Mouse (Mus musculus) left cerebral cortex, adult 2 months (tissue): ENCODE measurements around the gene Cdt1. TPM values are rescaled to one million over a fixed set of nuclear protein-coding genes. Genes with fewer than 3 reads are reported as not detected.

ENCODE experiments used
- DNase-seq, 2 experiments: peaks; one replicate each; pipeline ENCODE4 v3.0.0; 2021 to 2022; ENCODE audit warnings: low spot score in 2 of 2, mixed read lengths in 1 of 2; ENCODE audit errors: extremely low spot score in 1 of 2
- H3K27ac ChIP-seq: fragments of 200-600 bp; 2 replicates; pipeline ENCODE4 v1.8.1; 2022
- H3K4me3 ChIP-seq: fragments of 200-600 bp; 2 replicates; pipeline ENCODE4 v1.8.1; 2022
- CTCF ChIP-seq: fragments of 200-600 bp; IDR thresholded peaks from 2 replicates; pipeline ENCODE4 v1.8.1; 2022; ENCODE audit warnings: antibody characterized with exemption, mild to moderate bottlenecking, moderate library complexity
- intact Hi-C: fragments of 180-260 bp; cut with DNase I; formaldehyde crosslinking; loops from one replicate; pipeline ENCODE4 v1.15.1; 2025
- total RNA-seq, 2 experiments: library from RNA; stranded (reverse); gene quantifications; 2 replicates each; pipeline ENCODE4 v1.2.3; 2021

Cdt1 gene
- total RNA-seq, 2 experiments from 2014 or later, result 2.5 to 5.0 TPM

GRCm38 (mm10) chr8:122537033-122537432 is 30.8 kb upstream of the Cdt1 start:
- H3K4me3 ChIP-seq, result no peak overlapping the region
- no peak for DNase-seq
- no peak overlapping the region for H3K27ac ChIP-seq
- no peak for TF ChIP-seq CTCF
- intact Hi-C loops, result no loop called here

DNA sequence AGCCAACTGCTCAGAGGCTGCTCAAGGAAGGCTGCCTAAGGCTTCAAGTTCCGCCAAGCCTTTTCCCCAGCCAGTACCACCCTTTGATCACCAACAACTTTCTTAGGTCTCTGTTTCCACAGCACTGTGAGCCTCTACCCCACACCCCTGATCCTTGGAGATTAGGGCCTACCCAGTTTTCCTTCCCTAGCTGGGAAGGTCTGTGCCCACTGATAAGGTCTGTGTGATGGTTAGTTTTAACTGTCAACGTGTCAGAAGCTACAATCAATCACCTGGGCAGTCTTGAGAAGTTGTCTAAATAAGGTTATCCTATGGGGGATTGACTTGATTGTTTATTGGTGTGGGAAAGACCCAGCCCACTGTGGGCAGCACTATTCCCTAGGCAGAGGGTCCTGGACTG is 30.0 kb upstream of the Cdt1 start:
- no peak for DNase-seq
- intact Hi-C loops, result no loop called here
- no peak for TF ChIP-seq CTCF
- Histone ChIP-seq H3K4me3 (no peak overlapping the region), H3K27ac (no peak overlapping the region)

DNA sequence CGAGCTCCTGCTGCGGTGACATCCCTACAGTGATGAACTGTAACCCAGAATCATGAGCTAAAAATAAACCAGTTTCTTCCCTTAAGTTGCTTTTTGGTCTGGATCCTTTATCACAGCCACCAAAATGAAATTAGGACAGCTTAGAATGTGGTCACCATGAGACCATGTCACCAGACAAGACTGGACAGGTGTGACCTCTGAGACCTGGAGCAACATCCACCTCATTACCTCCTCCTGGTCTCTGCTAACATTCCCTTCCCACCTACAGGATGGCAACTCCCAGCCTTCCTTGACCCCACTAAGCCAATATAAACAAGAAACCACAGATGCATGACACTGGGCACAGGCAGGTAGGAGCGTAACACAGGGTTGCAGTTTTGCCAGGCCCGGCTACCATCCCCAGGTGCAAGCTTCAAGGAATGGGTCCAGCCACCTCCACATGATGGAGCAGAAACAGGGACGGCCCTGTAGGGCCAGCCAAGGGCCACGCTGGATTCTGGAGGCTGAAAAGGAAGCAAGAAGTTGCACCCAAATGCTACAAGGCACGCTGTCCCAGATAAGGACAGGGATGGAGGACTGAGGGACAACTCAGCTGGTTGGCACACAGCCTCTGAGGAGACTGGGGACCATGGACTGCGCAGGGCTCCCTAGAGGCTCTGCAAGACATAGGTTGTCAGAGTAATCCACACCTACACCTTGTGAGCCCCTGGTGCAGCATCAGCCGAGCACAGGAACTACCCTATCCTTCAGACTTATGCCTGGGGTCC is 29.3 kb upstream of the Cdt1 start:
- no peak for TF ChIP-seq CTCF
- H3K4me3 ChIP-seq, result no peak overlapping the region
- no peak for DNase-seq
- intact Hi-C loops, result no loop called here
- no peak overlapping the region for H3K27ac ChIP-seq

GRCm38 (mm10) chr8:122544138-122544537 is 23.7 kb upstream of the Cdt1 start:
- H3K4me3 ChIP-seq, result no peak overlapping the region
- intact Hi-C loops, result no loop called here
- no peak for DNase-seq
- no peak for TF ChIP-seq CTCF
- no peak overlapping the region for H3K27ac ChIP-seq

GRCm38 (mm10) chr8:122546066-122546755 is 21.6 kb upstream of the Cdt1 start:
- intact Hi-C loops, result no loop called here
- Histone ChIP-seq H3K27ac (no peak overlapping the region), H3K4me3 (no peak overlapping the region)
- TF ChIP-seq CTCF, result no peak
- DNase-seq, result no peak

DNA sequence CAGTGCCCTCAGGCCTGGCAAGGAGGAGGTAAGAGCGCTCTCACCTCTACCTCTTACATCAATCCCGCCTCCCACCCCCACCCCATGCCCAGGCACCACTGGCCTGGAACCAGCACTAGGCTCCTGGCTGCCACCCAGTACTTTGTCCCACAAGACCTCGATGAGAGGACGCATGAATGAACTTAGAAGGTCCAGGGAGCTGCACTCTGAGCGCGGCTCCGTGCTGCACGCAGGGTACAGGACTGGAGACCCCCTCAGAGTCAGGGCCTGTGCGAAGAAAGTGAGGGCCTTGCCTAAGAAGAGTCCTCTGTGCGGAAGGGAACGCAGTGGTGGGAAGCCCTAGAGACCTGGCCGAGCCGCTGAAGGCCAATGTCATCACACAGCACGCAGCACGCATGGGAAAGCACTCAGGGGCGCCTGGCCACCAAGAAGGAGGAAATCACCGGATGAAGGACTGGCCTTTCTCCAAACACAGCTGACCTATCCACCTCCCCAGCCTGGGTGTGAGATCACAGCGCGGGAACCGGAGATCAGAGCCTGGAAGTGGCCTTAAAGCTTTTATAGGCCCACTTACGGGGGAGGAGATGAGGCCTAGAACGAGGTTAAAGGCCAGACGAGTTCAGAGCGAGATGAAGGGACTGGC is 20.9 kb upstream of the Cdt1 start:
- no peak overlapping the region for H3K4me3 ChIP-seq
- no peak for TF ChIP-seq CTCF
- H3K27ac ChIP-seq, result no peak overlapping the region
- no peak for DNase-seq
- intact Hi-C loops, result no loop called here

- no peak for DNase-seq
- Histone ChIP-seq H3K4me3 (no peak overlapping the region), H3K27ac (no peak overlapping the region)
- intact Hi-C loops, result no loop called here
- no peak for TF ChIP-seq CTCF
These were observed 20.0 kb upstream of the Cdt1 start for GRCm38 (mm10) chr8:122547815-122548214.

- Histone ChIP-seq H3K4me3 (no peak overlapping the region), H3K27ac (no peak overlapping the region)
- DNase-seq, result no peak
- intact Hi-C loops, result no loop called here
- no peak for TF ChIP-seq CTCF
These were observed 19.5 kb upstream of the Cdt1 start for GRCm38 (mm10) chr8:122548331-122548730.

GRCm38 (mm10) chr8:122548891-122549439 is 18.9 kb upstream of the Cdt1 start:
- Histone ChIP-seq H3K27ac (no peak overlapping the region), H3K4me3 (no peak overlapping the region)
- no peak for DNase-seq
- no peak for TF ChIP-seq CTCF
- intact Hi-C loops, result no loop called here

DNA sequence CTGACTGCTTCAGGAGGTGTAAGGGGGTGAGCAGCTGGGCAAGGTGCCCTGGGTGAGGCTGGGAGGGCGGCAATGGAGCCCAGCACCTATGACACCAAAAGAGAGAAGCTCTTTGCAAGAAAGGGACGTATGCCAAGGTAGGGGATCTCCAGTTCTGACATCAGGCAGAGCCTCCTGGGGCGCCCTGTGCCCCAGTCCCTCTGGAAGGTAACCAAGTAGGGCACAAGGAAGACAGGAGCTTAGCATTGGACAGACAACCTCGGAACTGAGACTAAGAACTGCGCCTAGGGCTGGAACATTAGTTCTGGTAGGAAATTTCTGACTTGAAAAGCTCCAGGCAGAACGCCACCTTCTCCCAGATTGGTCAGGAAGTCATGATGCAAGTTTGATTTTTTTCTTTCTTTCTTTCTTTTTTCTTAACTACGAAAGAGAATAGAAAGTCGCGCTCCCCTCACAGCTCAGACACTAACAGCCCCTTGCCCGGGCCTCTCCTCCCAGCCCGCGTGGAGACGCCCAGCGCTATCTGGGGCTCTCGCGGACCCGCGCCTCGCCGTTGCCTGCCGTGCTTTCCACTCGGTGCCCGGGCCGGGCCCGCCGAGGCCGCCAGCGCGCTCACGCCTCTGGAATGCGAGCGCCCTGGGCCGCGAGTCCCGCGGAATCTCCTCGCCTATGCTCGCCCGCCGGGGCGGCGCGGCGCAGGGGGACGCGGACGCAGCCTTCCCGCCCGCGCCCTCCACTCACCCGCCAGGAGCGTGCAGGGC is 17.4 kb upstream of the Cdt1 start:
- TF ChIP-seq CTCF, result no peak
- peak overlapping the region; percentile 34; the same call in 1 of the 2 replicates for H3K27ac ChIP-seq
- H3K4me3 ChIP-seq, result peak overlapping the region; percentile 52
- intact Hi-C loops, result no loop called here
- DNase-seq, result no peak

DNA sequence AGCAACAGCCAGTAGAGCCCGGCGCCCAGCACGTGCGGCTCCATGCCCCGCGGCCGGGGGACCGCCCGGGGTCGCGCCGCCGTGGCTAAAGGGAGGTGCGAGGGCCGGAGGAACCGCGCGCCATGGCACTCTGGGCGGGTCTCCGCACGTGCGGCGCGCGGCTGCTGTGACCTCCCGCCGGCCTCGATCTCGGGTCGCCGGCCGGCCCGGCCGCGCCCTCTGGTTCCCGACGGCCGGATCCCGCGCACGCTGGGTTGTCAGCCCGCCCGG is 16.9 kb upstream of the Cdt1 start:
- no peak for DNase-seq
- Histone ChIP-seq H3K27ac (peak overlapping the region; percentile 34; the same call in 1 of the 2 replicates), H3K4me3 (peak overlapping the region; percentile 52)
- intact Hi-C loops, result loop anchor here (1.0 kb wide), 1 partner anchor 50 kb away; no protein-coding TSS in a partner anchor
- TF ChIP-seq CTCF, result no peak
